Mouse (Mus musculus): ENCODE data around the gene Thsd4. TPM values are rescaled to one million over a fixed set of nuclear protein-coding genes. Genes with fewer than 3 reads are reported as not detected.

The Thsd4 gene
- total and polyA plus RNA-seq, 2 experiments from 2014 or later = 4.8 to 45.0 TPM

DNA sequence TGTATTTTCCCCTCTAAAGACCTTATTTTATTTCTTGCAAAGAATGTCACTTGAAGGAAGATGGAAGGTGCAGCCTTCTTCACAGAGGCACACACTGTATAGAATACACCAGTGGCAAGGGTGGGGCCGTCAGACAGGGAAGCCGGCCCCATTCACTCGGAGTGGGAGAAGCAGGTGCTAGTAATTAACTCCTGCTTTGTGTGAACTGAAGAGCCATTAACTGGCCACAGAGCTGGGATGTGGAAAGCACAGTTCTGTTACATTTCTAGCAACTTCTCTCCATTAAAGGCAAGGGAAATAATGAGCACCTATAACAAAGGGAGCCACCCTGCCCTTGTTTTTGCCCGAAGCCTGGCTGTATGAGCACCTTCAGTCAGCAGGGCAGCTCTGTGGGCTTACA lies 374.4 kb downstream of the Thsd4 start:
- no peak overlapping the region for H3K4me2 ChIP-seq (ENCODE audit: low read depth, low read length)
- no peak overlapping the region for H3K4me3 ChIP-seq (ENCODE audit: low read depth, low read length)
- no peak for TF ChIP-seq EP300 (IDR thresholded peaks at IDR 0.05; ENCODE audit: low read depth)
- no peak for TF ChIP-seq CTCF (IDR thresholded peaks at IDR 0.05; ENCODE audit: low read depth)
- H3K9ac ChIP-seq (replicated peaks; ENCODE audit: low read depth, low read length) = no peak overlapping the region
- H3K27me3 ChIP-seq (ENCODE audit: control insufficient read depth, insufficient read depth, low read length) = no peaks in the 10 kb centered on the region
- no peak overlapping the region for H3K27ac ChIP-seq (ENCODE audit: low read depth)
- ATAC-seq (ENCODE audit: insufficient read depth, low read depth) (no peak), DNase-seq (ENCODE audit: low spot score) (no peak)
- H3K36me3 ChIP-seq (replicated peaks; ENCODE audit: control insufficient read depth, insufficient read depth, low read length) = no peaks in the 10 kb centered on the region
- 70% methylated on average over 4 of the region's 4 CpGs for WGBS
- H3K4me1 ChIP-seq (ENCODE audit: control insufficient read depth, insufficient read depth) = no peaks in the 10 kb centered on the region
- no peaks in the 10 kb centered on the region for H3K9me3 ChIP-seq (replicated peaks; ENCODE audit: control insufficient read depth, low read length)

DNA sequence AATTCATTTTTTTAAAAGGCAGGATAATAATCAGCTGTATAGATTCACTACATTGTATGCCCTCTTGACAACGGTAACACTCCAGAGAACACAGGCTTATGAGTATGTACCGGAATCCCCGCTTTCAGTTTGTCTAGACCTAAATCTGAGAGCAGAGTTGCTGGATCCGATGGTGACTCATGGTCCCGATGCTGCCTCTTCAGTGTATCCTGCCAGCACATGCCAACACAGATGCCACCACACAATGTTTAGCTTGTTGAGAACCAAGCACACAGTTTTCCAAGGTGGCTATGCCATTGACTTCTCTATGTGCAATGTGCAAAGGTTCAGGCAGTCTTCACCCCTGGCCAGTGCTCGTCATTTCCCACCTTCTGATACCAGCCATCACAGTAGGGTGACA lies 378.0 kb downstream of the Thsd4 start:
- TF ChIP-seq EP300 (IDR thresholded peaks at IDR 0.05; ENCODE audit: low read depth) (no peak), CTCF (IDR thresholded peaks at IDR 0.05; ENCODE audit: low read depth) (no peak)
- no peaks in the 10 kb centered on the region for H3K36me3 ChIP-seq (replicated peaks; ENCODE audit: control insufficient read depth, insufficient read depth, low read length)
- no peaks in the 10 kb centered on the region for H3K27me3 ChIP-seq (ENCODE audit: control insufficient read depth, insufficient read depth, low read length)
- H3K27ac ChIP-seq (ENCODE audit: low read depth) = no peak overlapping the region
- no peak overlapping the region for H3K9ac ChIP-seq (replicated peaks; ENCODE audit: low read depth, low read length)
- H3K4me1 ChIP-seq (ENCODE audit: control insufficient read depth, insufficient read depth) = no peaks in the 10 kb centered on the region
- H3K4me3 ChIP-seq (ENCODE audit: low read depth, low read length) = no peak overlapping the region
- no peak for DNase-seq (ENCODE audit: low spot score)
- H3K9me3 ChIP-seq (replicated peaks; ENCODE audit: control insufficient read depth, low read length) = no peaks in the 10 kb centered on the region
- 88% methylated on average over 6 of the region's 6 CpGs for WGBS
- no peak for ATAC-seq (ENCODE audit: insufficient read depth, low read depth)
- H3K4me2 ChIP-seq (ENCODE audit: low read depth, low read length) = no peak overlapping the region

DNA sequence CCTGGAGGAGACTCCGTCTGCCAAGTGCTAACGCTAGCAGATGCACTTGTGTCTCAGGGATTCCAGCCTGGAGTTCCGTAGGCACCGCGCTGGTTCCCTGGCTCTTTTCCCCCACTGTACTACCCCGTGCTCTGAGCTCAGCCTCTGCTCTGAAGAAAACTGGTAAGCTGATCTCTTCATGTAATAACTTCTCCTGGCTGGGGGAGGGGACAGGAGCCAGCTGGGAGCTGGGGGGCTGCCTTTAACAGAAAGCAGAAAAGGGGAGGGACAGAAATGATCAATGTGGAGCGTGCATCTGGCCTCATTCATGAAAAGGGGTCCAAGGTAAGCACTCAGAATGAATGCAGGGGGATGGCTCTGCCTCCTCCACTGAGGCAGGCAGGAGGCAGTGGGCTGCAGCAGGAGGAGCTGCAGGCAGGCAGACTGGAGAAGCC lies 380.7 kb downstream of the Thsd4 start:
- no peak for DNase-seq (ENCODE audit: low spot score)
- H3K4me1 ChIP-seq (ENCODE audit: control insufficient read depth, insufficient read depth) = no peaks in the 10 kb centered on the region
- H3K9ac ChIP-seq (replicated peaks; ENCODE audit: low read depth, low read length) = no peak overlapping the region
- no peaks in the 10 kb centered on the region for H3K27me3 ChIP-seq (ENCODE audit: control insufficient read depth, insufficient read depth, low read length)
- TF ChIP-seq CTCF (IDR thresholded peaks at IDR 0.05; ENCODE audit: low read depth) = no peak
- no peak for TF ChIP-seq EP300 (IDR thresholded peaks at IDR 0.05; ENCODE audit: low read depth)
- no peak for ATAC-seq (ENCODE audit: insufficient read depth, low read depth)
- no peaks in the 10 kb centered on the region for H3K36me3 ChIP-seq (replicated peaks; ENCODE audit: control insufficient read depth, insufficient read depth, low read length)
- H3K4me3 ChIP-seq (ENCODE audit: low read depth, low read length) = no peak overlapping the region
- 46% methylated on average over 7 of the region's 7 CpGs for WGBS
- no peaks in the 10 kb centered on the region for H3K9me3 ChIP-seq (replicated peaks; ENCODE audit: control insufficient read depth, low read length)
- H3K4me2 ChIP-seq (ENCODE audit: low read depth, low read length) = no peak overlapping the region
- H3K27ac ChIP-seq (ENCODE audit: low read depth) = no peak overlapping the region

DNA sequence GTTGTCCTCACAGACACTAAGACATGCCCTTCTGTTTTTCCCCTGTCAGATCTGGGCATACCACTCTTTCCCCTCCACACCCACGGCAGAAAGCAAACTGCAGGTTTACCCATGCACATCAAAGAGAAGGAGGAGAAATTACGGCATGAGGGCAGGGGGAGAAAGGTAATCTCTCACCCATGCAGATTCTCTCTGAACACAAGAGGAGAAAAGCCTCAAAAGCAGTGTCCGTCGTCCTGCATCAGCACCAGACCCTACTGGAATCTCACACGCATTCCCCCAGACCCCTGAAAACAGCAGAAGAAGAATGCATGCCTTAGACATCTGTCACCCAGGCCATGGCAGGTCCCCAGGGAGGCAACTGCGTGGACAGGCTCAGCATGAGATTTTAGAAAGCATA lies 381.4 kb downstream of the Thsd4 start:
- Histone ChIP-seq H3K4me3 (ENCODE audit: low read depth, low read length) (no peak overlapping the region), H3K36me3 (replicated peaks; ENCODE audit: control insufficient read depth, insufficient read depth, low read length) (no peaks in the 10 kb centered on the region), H3K4me1 (ENCODE audit: control insufficient read depth, insufficient read depth) (no peaks in the 10 kb centered on the region), H3K27me3 (ENCODE audit: control insufficient read depth, insufficient read depth, low read length) (no peaks in the 10 kb centered on the region), H3K27ac (ENCODE audit: low read depth) (no peak overlapping the region), H3K9me3 (replicated peaks; ENCODE audit: control insufficient read depth, low read length) (no peaks in the 10 kb centered on the region), H3K4me2 (ENCODE audit: low read depth, low read length) (no peak overlapping the region), H3K9ac (replicated peaks; ENCODE audit: low read depth, low read length) (no peak overlapping the region)
- 52% methylated on average over 6 of the region's 6 CpGs for WGBS
- TF ChIP-seq EP300 (IDR thresholded peaks at IDR 0.05; ENCODE audit: low read depth) (no peak), CTCF (IDR thresholded peaks at IDR 0.05; ENCODE audit: low read depth) (no peak)
- DNase-seq (ENCODE audit: low spot score) (no peak), ATAC-seq (ENCODE audit: insufficient read depth, low read depth) (no peak)

DNA sequence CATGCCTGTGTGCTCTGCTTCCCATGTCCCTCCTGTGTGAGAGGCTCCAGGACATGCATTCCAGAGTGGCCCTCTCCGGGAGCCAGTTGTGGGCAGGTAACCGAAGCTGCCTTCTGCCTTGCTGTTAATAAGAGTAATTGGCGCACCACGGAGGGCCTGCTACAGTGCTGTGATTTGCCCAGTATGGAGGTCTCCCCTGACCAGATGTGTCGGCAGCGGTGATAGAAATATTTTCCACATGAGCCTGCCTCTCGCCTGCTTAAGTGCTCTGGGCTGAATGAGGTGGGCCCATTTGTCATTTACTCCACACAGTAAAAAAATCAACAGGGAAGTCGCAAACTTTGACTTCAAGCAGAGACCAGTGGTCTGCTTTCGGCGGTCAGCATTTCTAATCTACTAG lies 382.4 kb downstream of the Thsd4 start:
- TF ChIP-seq EP300 (IDR thresholded peaks at IDR 0.05; ENCODE audit: low read depth) (no peak), CTCF (IDR thresholded peaks at IDR 0.05; ENCODE audit: low read depth) (no peak)
- Histone ChIP-seq H3K4me1 (ENCODE audit: control insufficient read depth, insufficient read depth) (no peaks in the 10 kb centered on the region), H3K27me3 (ENCODE audit: control insufficient read depth, insufficient read depth, low read length) (no peaks in the 10 kb centered on the region), H3K36me3 (replicated peaks; ENCODE audit: control insufficient read depth, insufficient read depth, low read length) (no peaks in the 10 kb centered on the region), H3K9ac (replicated peaks; ENCODE audit: low read depth, low read length) (no peak overlapping the region), H3K9me3 (replicated peaks; ENCODE audit: control insufficient read depth, low read length) (no peaks in the 10 kb centered on the region), H3K4me2 (ENCODE audit: low read depth, low read length) (no peak overlapping the region), H3K27ac (ENCODE audit: low read depth) (no peak overlapping the region), H3K4me3 (ENCODE audit: low read depth, low read length) (no peak overlapping the region)
- DNase-seq (ENCODE audit: low spot score) = no peak
- 69% methylated on average over 10 of the region's 10 CpGs for WGBS
- ATAC-seq (ENCODE audit: insufficient read depth, low read depth) = no peak

DNA sequence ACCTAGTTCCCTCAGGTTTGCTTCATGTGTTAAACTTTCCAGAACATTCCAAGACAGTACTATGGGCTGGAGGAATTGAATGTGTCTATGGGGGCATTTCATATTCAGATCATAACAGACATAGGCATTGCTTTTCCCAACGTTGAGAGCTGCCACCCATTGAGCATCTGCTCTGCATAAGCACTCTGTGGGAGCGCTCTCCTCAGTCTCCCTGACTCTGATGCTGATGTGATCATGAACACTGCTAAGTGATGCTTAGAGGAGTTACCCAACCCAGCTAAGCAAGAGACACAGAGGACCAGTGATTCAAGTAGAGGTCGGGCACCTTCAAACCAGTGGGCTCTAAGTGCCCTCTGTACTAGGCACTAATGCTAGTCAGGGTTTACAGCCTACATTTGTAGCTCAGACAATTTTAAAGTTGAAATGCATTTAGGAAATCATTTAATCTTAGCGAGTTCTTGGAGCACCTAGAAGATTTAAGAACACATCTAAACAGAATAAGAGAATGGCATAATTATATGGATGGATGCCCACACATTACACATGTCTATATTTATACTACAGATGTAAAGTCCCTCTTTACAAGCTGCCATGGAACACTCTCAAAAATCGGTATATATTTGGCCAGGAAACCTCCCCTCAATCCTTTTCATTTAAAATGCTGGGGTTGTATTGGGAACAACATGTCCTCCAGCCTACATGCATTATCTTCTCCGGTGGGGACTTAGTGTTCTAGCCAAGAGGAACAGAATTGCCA lies 392.4 kb downstream of the Thsd4 start:
- Histone ChIP-seq H3K4me2 (ENCODE audit: low read depth, low read length) (no peak overlapping the region), H3K4me1 (ENCODE audit: control insufficient read depth, insufficient read depth) (no peaks in the 10 kb centered on the region), H3K36me3 (replicated peaks; ENCODE audit: control insufficient read depth, insufficient read depth, low read length) (no peaks in the 10 kb centered on the region), H3K4me3 (ENCODE audit: low read depth, low read length) (no peak overlapping the region), H3K9me3 (replicated peaks; ENCODE audit: control insufficient read depth, low read length) (no peaks in the 10 kb centered on the region), H3K9ac (replicated peaks; ENCODE audit: low read depth, low read length) (no peak overlapping the region), H3K27me3 (ENCODE audit: control insufficient read depth, insufficient read depth, low read length) (no peaks in the 10 kb centered on the region), H3K27ac (ENCODE audit: low read depth) (no peak overlapping the region)
- TF ChIP-seq EP300 (IDR thresholded peaks at IDR 0.05; ENCODE audit: low read depth) = no peak
- TF ChIP-seq CTCF (IDR thresholded peaks at IDR 0.05; ENCODE audit: low read depth) = no peak
- ATAC-seq (ENCODE audit: insufficient read depth, low read depth) (no peak), DNase-seq (ENCODE audit: low spot score) (peak; percentile 11)
- WGBS = 73% methylated on average over 6 of the region's 6 CpGs
